Mouse (Mus musculus): Measurements from ENCODE around the gene Notum. TPM values are rescaled to one million over a fixed set of nuclear protein-coding genes. Genes with fewer than 3 reads are reported as not detected.

The Notum gene
- polyA plus RNA-seq, 1 experiment from 2014 or later, result 1.4 TPM

- WGBS, result under 1% methylated on average over 52 of the region's 53 CpGs
- H3K27me3 ChIP-seq (ENCODE audit: control insufficient read depth, insufficient read depth, low read length), result no peaks in the 10 kb centered on the region
- H3K4me1 ChIP-seq (replicated peaks; ENCODE audit: control insufficient read depth, insufficient read depth), result peaks cover 3% of the 10 kb centered on the region; the same call in 1 of the 2 replicates
- no peaks in the 10 kb centered on the region for H3K9me3 ChIP-seq (ENCODE audit: control insufficient read depth, low read length)
- TF ChIP-seq EP300 (optimal IDR thresholded peaks at IDR 0.05) (no peak), CTCF (IDR thresholded peaks at IDR 0.05; ENCODE audit: low read depth) (no peak)
- peak overlapping the region; percentile 94 for H3K4me2 ChIP-seq (replicated peaks; ENCODE audit: low read depth)
- peak overlapping the region; percentile 92 for H3K27ac ChIP-seq (replicated peaks)
- peaks cover 9% of the 10 kb centered on the region for H3K36me3 ChIP-seq (ENCODE audit: control insufficient read depth, insufficient read depth, low read length)
- peak; percentile 72 for ATAC-seq (ENCODE audit: low FRiP score, low TSS enrichment)
- DNase-seq (ENCODE audit: low spot score), result peak; percentile 91
- H3K4me3 ChIP-seq (ENCODE audit: low read depth, low read length), result peak overlapping the region; percentile 91
- peak overlapping the region; percentile 81 for H3K9ac ChIP-seq (ENCODE audit: low read length)
These were observed 36.3 kb downstream of the Notum start for GRCm38 (mm10) chr11:120624680-120625111.

- TF ChIP-seq CTCF (IDR thresholded peaks at IDR 0.05; ENCODE audit: low read depth) (peak; percentile 81), EP300 (optimal IDR thresholded peaks at IDR 0.05) (no peak)
- Histone ChIP-seq H3K9ac (ENCODE audit: low read length) (peak overlapping the region; percentile 81), H3K9me3 (ENCODE audit: control insufficient read depth, low read length) (no peaks in the 10 kb centered on the region), H3K4me1 (replicated peaks; ENCODE audit: control insufficient read depth, insufficient read depth) (peaks cover 3% of the 10 kb centered on the region; the same call in 1 of the 2 replicates), H3K27me3 (ENCODE audit: control insufficient read depth, insufficient read depth, low read length) (no peaks in the 10 kb centered on the region), H3K36me3 (ENCODE audit: control insufficient read depth, insufficient read depth, low read length) (peaks cover 9% of the 10 kb centered on the region), H3K4me2 (replicated peaks; ENCODE audit: low read depth) (peak overlapping the region; percentile 94), H3K4me3 (ENCODE audit: low read depth, low read length) (peak overlapping the region; percentile 91), H3K27ac (replicated peaks) (peak overlapping the region; percentile 92)
- DNase-seq (ENCODE audit: low spot score), result peak; percentile 86
- 11% methylated on average over 30 of the region's 30 CpGs for WGBS
- ATAC-seq (ENCODE audit: low FRiP score, low TSS enrichment), result peak; percentile 75
These were observed 36.9 kb downstream of the Notum start for GRCm38 (mm10) chr11:120623961-120624679.

GRCm38 (mm10) chr11:120622805-120623204 lies 38.2 kb downstream of the Notum start:
- DNase-seq (ENCODE audit: low spot score) (no peak), ATAC-seq (ENCODE audit: low FRiP score, low TSS enrichment) (no peak)
- H3K9me3 ChIP-seq (ENCODE audit: control insufficient read depth, low read length), result no peaks in the 10 kb centered on the region
- no peak overlapping the region for H3K27ac ChIP-seq (replicated peaks)
- peaks cover 3% of the 10 kb centered on the region; the same call in 1 of the 2 replicates for H3K4me1 ChIP-seq (replicated peaks; ENCODE audit: control insufficient read depth, insufficient read depth)
- TF ChIP-seq EP300 (optimal IDR thresholded peaks at IDR 0.05) (no peak), CTCF (IDR thresholded peaks at IDR 0.05; ENCODE audit: low read depth) (no peak)
- H3K27me3 ChIP-seq (ENCODE audit: control insufficient read depth, insufficient read depth, low read length), result no peaks in the 10 kb centered on the region
- 89% methylated on average over 6 of the region's 6 CpGs for WGBS
- H3K4me2 ChIP-seq (replicated peaks; ENCODE audit: low read depth), result no peak overlapping the region
- H3K9ac ChIP-seq (ENCODE audit: low read length), result no peak overlapping the region
- no peak overlapping the region for H3K4me3 ChIP-seq (ENCODE audit: low read depth, low read length)
- H3K36me3 ChIP-seq (ENCODE audit: control insufficient read depth, insufficient read depth, low read length), result peaks cover 9% of the 10 kb centered on the region

- DNase-seq (ENCODE audit: low spot score) (no peak), ATAC-seq (ENCODE audit: low FRiP score, low TSS enrichment) (no peak)
- Histone ChIP-seq H3K4me3 (ENCODE audit: low read depth, low read length) (no peak overlapping the region), H3K4me2 (replicated peaks; ENCODE audit: low read depth) (no peak overlapping the region), H3K9ac (ENCODE audit: low read length) (no peak overlapping the region), H3K27me3 (ENCODE audit: control insufficient read depth, insufficient read depth, low read length) (no peaks in the 10 kb centered on the region), H3K4me1 (replicated peaks; ENCODE audit: control insufficient read depth, insufficient read depth) (peaks cover 4% of the 10 kb centered on the region), H3K36me3 (ENCODE audit: control insufficient read depth, insufficient read depth, low read length) (peaks cover 9% of the 10 kb centered on the region), H3K9me3 (ENCODE audit: control insufficient read depth, low read length) (no peaks in the 10 kb centered on the region), H3K27ac (replicated peaks) (no peak overlapping the region)
- 87% methylated on average over 14 of the region's 14 CpGs for WGBS
- TF ChIP-seq EP300 (optimal IDR thresholded peaks at IDR 0.05) (no peak), CTCF (IDR thresholded peaks at IDR 0.05; ENCODE audit: low read depth) (no peak)
These were observed 40.8 kb downstream of the Notum start for GRCm38 (mm10) chr11:120620195-120620594.

GRCm38 (mm10) chr11:120618619-120619535 lies 42.1 kb downstream of the Notum start:
- peaks cover 9% of the 10 kb centered on the region for H3K36me3 ChIP-seq (ENCODE audit: control insufficient read depth, insufficient read depth, low read length)
- H3K4me2 ChIP-seq (replicated peaks; ENCODE audit: low read depth), result no peak overlapping the region
- TF ChIP-seq EP300 (optimal IDR thresholded peaks at IDR 0.05) (no peak), CTCF (IDR thresholded peaks at IDR 0.05; ENCODE audit: low read depth) (no peak)
- ATAC-seq (ENCODE audit: low FRiP score, low TSS enrichment), result no peak
- WGBS, result 93% methylated on average over 25 of the region's 25 CpGs
- H3K27me3 ChIP-seq (ENCODE audit: control insufficient read depth, insufficient read depth, low read length), result no peaks in the 10 kb centered on the region
- H3K4me1 ChIP-seq (replicated peaks; ENCODE audit: control insufficient read depth, insufficient read depth), result peaks cover 3% of the 10 kb centered on the region
- H3K4me3 ChIP-seq (ENCODE audit: low read depth, low read length), result no peak overlapping the region
- H3K9ac ChIP-seq (ENCODE audit: low read length), result no peak overlapping the region
- H3K27ac ChIP-seq (replicated peaks), result no peak overlapping the region
- no peaks in the 10 kb centered on the region for H3K9me3 ChIP-seq (ENCODE audit: control insufficient read depth, low read length)
- DNase-seq (ENCODE audit: low spot score), result no peak

Measured in stomach, postnatal 0 days (tissue).